Mouse (Mus musculus) cerebellum, postnatal 14 days (tissue): ENCODE measurements around the gene Slc13a2.

Source experiments
- DNase-seq, 2 experiments: peaks; one replicate each; pipeline ENCODE4 v3.0.0; 2021; ENCODE audit warnings: mixed read lengths in 2 of 2

The Slc13a2 gene

GRCm38 (mm10) chr11:78422055-78422819, at the start of gene Slc13a2:
Gene Slc13a2 (minus strand): TSS chr11:78422217.
- DNase-seq, result no peak

GRCm38 (mm10) chr11:78471326-78472103, 49.5 kb upstream of the Slc13a2 start:
- DNase-seq, result no peak

GRCm38 (mm10) chr11:78467932-78468331, 45.9 kb upstream of the Slc13a2 start:
- DNase-seq, result no peak

- no peak for DNase-seq
Measured at GRCm38 (mm10) chr11:78467515-78467914, 45.5 kb upstream of the Slc13a2 start.

DNA sequence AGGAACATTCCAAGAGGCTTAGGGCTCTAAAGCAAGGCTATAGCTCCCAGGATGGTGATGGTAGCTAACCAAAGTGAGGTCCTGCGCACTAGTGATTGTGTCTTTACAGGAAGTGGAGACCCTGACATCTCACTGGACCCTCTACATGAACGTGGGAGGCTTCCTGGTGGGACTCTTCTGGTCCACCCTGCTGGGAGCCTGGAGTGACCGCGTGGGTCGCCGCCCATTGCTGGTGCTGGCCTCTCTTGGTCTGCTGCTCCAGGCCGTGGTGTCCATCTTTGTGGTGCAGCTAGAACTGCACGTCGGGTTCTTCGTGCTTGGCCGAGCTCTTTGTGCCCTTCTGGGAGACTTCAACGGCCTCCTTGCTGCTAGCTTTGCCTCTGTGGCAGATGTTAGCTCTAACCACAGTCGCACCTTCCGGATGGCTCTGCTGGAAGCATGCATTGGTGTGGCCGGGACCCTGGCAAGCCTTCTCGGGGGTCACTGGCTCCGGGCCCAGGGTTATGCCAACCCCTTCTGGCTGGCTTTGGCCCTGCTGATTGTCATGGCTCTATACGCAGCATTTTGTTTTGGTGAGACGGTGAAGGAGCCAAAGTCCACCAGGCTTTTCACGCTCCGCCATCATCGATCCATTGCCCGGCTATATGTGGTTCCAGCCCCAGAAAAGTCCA, 44.4 kb upstream of the Slc13a2 start:
- DNase-seq, result peak; percentile 40 to 53

- DNase-seq, result peak; percentile 71 to 81
Measured at GRCm38 (mm10) chr11:78465568-78466180, 43.7 kb upstream of the Slc13a2 start, which contains the start of gene Slc46a1. Gene Slc46a1 (plus strand): TSS chr11:78465697.

DNA sequence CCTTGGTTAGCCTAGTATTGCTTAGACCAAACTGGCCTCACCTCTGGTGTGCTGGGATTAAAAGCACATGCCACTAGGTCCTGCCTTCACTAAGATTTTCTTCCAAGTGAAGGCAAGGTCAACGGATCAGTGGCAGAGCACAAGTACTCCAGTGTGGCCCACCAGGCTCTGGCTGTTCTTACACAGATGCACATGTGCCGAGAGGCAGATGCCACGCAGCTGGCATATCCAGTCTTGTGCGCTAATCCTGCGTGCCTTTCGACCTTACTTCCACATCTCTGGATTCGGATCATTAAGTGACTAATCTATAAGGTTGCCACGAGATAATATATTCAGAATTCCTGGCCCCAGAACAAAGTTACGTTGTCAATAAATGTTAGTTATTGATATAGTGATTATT, 43.1 kb upstream of the Slc13a2 start:
- DNase-seq, result no peak

GRCm38 (mm10) chr11:78463286-78464036, 41.4 kb upstream of the Slc13a2 start:
- DNase-seq, result no peak

GRCm38 (mm10) chr11:78462669-78463068, 40.7 kb upstream of the Slc13a2 start:
- no peak for DNase-seq

DNA sequence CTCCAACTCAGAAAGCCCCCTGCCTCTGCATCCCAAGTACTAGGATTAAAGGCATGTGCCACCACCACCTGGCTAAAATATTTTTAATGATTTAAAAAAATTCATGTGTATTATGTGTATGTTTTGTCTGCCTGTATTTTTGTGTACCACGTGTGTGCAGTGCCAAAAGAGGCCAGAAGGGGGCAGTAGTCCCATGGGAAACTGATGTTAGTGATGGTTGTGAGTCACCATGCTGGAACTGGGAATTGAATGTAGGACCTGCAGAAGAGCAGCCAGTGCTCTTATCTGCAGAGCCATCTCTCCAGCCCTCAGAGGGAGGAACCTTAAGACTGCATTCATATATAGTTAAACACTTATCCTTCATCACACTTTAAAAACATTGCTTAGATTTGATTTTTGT, 39.9 kb upstream of the Slc13a2 start:
- DNase-seq, result peak in 1 of 2 experiments; percentile 27

GRCm38 (mm10) chr11:78458740-78459139, 36.7 kb upstream of the Slc13a2 start:
- DNase-seq, result no peak

DNA sequence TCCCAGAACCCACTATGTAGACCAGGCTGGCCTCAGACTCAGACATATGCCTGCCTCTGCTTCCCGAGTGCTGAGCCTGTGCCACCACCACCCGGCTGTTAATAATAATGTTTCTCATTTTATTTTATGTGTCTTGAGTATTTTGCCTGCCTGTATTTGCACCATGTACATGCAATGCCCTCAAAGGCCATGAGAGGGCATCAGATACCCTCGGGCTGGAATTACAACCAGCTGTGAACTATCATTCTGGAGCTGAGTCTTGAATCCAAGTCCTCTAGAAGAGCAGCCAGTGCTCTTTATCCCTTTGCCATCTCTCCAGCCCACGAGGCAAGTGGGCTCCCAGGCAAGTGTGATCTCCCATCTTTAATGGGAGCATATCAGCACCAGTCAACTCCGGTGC, 33.3 kb upstream of the Slc13a2 start:
- peak; percentile 27 to 44 for DNase-seq

GRCm38 (mm10) chr11:78454276-78454675, 32.3 kb upstream of the Slc13a2 start:
- DNase-seq, result no peak

DNA sequence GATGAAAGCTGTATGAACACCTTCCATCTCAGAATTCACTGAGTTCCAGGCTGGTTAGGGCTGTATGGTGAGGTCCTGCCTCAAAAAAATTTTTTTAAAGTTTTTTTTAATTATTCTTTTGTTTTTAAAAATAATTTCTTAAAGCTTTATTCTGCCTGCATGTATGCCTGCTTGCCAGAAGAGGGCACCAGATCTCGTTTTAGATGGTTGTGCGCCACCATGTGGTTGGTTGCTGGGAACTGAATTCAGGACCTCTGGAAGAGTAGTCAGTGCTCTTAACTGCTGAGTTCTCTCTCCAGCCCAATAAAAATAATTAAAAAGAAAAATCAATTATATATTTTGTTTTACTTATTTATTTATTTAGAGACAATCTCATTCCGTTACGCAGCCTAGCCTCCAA, 31.7 kb upstream of the Slc13a2 start:
- DNase-seq, result peak; percentile 75 to 87

DNA sequence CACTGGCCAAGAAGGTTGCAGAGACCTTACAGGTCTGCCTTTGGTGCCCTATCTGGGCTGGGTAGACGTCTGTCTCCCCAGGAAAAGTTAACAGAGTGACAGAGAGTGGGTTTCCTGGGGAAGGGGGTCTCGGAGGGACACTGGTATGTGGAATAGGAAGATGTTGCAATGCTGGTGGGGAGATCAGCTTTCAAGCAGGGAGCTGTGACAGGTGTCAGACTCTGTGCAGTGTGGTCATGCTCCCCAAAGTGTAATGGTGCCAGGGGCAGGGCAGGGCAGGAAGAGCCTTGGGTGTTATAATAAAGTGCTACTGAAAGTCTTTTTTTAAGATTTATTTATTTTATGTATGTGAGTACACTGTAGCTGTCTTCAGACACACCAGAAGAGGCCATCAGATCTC, 28.3 kb upstream of the Slc13a2 start:
- no peak for DNase-seq

DNA sequence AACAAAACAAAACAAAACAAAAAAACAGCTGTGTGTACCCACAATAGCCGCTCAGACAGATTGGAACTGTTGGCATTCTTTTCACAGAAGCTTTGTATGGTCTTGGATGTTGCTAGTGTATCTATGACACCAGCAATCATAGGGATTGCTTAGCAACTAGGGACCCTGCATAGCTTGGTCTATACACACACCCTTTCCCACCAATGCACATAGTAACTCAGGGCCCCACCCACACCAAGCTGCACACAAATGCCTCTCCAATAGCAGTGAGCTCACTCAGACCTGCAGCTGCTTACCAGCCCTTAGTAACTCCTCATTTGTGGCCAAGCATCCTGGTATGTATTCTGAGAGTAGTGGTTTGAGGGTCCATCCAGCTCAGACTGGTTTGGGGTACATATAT, 26.2 kb upstream of the Slc13a2 start:
- no peak for DNase-seq

DNA sequence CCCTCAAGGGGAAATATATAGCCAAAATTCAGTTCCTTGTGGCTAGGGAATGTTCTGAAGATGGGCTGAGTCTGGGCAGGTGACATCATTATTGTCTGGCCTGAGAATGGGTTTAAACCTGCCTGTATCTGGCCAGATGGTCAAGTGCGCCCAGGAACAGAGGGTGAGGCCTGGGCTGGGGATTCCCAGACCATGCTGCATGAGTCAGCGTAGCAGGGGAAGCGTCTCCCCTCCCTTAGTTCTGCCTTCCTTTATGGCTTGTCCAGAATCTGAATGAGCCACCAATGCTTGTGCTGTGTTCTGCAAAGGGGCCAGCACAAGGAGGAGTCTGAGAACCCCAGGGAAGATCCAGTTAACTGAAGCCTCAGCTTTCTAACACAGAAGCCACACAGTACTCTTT, 25.2 kb upstream of the Slc13a2 start:
- DNase-seq, result no peak

DNA sequence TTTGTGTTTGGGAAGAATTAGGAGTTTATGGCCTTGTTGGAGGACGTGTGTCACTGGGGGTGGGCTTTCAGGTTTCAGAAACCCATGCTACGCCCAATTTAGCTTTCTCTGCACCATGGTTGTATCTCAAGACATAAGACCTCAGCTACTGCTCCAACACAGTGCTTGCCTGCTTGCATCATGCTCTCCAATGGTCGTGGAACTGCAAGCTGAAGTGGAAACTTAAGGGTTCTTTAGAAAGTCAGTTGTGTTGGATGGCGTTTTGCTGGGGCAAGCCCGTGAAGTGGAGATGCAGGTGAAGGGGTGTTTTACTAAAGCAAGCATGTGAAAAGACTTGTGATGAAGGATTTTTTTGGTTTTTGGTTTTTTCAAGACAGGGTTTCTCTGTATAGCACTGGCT, 21.1 kb upstream of the Slc13a2 start:
- no peak for DNase-seq

GRCm38 (mm10) chr11:78438399-78438930, 16.4 kb upstream of the Slc13a2 start:
- no peak for DNase-seq

DNA sequence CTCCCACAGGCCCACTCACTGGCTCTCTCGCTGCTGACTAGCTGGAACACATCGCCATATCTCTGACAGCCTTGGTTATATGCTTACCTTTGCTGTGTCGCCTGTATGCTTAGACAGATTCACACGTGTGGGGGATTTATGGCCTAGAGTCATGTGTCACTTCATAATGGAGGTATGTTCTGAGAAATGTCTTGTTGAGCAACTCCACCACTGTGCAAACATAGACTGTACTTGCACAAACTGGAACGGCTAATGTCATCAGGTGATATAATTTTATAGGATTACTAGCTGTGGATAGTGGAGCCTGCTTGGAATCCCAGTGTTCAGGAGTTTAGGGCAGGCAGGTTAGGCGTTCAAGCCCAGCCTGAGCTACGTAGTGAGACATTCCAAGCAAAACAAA, 15.2 kb upstream of the Slc13a2 start:
- no peak for DNase-seq

DNA sequence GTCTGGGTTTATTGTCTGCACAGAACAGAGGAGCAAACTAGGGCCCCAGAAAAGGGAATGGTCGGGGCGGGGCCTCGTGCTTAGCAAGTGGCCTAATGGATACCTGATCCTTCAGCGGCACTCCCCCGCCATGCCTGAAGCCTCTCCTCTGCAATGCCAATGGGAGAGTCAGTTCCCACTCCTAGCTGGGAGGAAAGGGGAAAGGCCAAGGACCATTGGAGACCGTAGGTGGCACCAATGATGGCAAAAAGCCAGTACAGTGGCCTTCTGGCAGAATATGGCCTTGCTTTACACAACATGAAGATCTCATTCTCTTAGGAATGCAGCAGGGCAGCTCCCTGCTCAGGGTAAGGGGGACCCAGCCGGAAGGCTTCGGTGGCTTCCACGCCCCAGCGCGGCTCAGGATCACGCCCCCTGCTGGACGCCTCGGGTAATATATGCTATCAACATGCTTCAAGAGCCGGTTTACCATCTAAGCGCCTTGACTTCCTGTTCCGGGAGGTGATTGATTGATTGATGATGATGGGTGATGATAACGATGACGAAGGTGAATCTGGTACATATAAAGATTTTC, 13.8 kb upstream of the Slc13a2 start:
- DNase-seq, result peak in 1 of 2 experiments; percentile 56

DNA sequence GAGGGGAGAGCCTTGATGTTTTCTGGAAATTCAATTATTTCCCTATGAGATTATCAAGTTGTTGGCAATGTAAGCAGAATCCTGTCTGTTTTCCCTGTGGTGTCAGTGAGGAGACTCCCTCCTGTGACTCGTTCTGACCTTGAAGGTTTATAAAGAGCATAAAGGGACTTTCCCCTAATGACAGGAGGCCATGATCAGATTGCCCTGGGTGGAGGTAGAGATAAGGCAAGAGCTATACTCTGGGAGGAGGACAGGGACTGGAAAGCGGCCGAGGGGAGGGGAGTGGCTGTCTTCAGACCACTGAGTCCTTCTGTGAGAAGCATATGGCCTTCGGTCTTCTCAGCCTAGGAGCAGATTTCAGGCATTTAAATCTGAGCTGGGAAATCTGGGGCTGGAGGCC, 12.0 kb upstream of the Slc13a2 start:
- no peak for DNase-seq
